Mouse (Mus musculus) right cerebral cortex, postnatal 25 days (tissue): ENCODE data around the gene Ltbr.
"Not testable (repeated sequence)": the region's sequence is repeated elsewhere in the genome, so short reads cannot be mapped to it uniquely, and the experiment has no call there.

Experiments
- DNase-seq: peaks from one replicate; pipeline ENCODE4 v3.0.0; 2022

Gene Ltbr

DNA sequence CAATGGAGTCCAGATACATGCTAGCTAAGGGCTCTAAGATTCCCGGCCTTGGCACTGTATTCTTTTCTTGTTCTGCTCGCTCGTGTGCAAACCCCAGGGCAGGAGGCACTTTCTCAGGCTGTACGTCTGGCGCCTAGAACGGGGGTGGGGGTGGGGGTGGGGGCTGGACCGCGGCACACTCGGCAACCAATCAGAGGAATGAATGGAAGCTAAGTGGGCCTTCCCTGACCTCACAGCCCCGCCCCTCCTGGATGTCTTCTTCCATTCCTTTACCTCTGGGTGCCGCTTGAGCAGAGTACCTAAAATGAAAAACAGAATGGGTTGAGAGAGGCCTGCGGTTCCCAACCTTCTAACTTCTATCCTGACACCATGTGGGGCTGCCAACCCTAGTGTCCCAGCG is 4.8 kb downstream of the Ltbr start:
- no peak for DNase-seq

DNA sequence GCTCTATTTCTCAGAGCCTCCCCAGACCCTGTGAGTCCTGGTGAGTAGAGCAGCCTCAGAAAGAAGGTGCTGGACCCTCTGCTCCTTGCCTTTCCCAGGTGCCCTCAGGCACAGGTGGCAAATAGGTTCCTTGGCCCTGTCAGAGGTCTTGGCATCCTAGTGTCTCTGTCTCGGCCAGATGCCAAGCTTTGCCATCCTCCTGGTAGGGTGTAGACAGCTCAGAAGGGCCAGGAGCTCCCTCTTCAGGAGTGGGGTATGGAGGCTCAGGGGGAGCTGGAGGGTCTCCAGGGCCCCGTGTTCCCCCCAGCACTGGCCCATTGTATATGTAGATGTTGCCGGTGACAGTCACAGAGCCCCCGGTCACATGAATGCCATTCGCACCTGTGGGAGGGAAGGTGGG is 6.6 kb downstream of the Ltbr start:
- DNase-seq: no peak

DNA sequence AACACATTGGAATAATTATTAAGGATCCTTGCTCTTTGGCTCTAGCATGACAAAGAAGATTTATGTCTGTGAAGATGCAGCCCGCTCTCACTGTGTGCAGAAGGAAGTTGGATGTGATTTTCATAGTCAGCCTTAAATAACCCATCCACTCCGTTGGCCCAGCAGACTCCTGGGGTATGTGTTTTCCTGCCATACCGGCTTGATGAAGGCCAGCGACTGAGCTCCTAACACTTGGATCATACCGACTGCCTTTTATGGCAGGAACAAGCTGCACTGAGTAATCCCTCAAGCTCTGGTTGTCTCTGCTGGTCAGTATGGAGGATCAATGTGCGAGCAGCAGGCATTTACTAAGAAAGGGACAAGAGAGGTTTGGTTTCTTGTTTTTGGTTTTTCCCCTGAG is 8.2 kb downstream of the Ltbr start:
- no peak for DNase-seq

DNA sequence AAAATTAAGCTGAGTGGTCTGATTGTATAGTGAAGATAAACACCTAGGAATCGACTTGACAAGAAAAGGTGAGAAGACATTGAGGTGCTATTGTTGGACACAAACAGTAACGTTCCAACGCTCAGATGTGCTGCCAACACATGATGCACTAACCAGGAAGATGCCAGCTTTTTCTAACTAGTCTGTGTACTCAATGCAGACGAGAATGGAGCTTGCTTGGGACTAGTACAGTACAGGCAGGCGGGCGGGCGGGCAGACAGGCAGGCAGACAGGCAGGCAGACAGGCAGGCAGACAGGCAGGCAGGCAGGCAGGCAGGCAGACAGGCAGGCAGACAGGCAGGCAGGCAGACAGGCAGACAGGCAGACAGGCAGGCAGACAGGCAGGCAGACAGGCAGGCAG is 9.3 kb downstream of the Ltbr start:
- DNase-seq: not testable (repeated sequence)

DNA sequence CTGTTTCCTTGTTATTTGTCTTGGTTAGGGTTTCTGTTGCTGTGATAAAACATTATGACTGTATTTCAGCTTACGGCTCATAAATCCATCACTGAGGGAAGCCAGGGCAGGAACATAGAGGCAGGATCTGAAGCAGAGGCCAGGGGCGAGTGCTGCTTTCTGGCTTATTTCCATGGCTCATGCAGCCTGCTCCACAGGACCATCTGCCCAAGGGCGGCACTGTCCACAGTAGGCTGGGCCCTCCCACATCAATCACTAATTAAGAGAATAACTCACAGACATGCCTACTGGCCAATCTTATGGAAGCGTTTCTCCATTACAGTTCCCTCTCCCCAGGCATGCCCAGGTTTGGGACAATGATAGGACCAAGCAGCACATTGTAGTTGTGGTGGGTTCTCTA is 10.4 kb downstream of the Ltbr start:
- DNase-seq: no peak

DNA sequence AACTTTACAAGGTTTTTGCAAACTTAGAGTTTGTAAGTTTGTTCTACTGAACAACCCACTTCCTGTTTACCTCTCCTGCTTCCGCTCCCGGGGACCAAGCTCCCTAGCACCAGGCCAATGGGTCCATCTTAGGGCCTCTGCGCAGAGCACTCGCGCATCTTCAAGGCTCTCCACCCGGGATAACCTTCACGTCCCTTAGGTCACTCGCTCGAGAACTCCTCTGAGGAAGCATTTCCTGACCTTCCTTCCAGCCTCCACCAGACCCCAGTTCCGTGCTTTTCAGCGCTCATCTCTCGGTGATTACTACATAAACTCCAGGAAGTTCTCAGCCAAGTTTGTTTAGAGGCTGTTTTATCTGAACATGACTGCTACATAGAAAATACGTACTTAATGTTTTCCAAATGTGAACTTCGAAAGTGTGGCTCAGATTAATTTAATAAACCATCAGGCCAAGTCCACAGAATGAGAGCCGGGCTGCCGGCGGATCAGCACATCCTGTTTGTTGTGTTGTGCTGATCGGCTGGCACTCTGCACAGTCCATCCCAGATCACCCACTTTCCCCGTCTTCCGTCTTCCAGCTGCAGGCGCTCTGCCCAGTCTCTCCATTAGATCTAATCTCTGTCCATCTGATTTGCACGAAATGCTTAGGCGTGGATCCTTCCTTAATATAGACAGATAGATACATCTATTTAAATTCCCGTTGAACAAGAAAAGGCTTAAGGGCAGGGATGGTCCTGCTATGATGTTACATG is 11.3 kb downstream of the Ltbr start:
- no peak for DNase-seq

DNA sequence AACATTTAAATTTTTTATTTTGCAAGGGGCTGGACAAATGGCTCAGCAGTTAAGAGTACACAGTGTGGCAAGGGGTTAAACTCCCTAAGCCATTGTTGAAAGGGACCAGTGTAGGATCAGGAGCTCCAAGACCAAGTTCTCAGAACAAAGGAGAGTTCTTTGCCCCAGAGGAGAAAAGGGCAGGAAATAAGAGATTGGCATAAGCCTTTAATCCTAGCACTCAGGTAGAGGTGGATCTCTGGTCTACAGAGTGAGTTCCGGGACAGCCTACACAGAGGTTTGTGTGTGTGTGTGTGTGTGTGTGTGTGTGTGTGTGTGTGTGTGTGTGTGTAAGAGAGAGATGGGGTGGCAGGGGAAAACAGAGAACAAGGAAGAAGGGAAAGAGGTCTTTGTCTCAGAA is 12.7 kb downstream of the Ltbr start:
- no peak for DNase-seq

DNA sequence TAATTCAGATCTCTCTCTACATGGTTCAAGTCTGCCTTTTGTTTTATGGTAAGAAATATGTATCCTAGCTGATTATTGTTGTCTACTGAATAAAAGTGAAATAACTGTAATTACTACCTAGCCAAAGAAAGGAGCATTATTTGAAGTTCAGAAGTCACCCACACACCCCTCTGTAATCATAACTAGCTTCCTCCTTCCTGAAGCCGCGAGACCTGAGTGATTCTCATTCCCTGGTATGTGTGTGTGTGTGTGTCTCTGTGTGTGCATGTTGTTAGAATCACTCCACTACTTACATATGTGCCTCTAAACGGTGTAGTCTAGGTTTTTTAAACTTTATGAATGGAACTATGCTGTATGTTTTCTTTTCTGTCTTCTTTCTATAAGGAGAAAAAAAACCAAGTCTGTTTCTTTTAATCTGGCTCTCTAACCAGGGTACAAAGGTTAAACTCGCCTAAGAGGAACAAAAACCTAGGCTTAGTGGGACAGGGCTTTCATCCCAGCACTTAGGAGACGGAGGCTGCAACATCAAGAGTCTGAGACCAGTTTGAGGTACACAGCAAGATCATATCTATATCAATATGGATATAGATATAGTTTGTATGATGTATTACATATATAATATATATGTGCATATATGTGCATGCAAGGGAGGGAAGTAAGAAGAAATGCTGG is 16.4 kb downstream of the Ltbr start:
- DNase-seq: no peak

DNA sequence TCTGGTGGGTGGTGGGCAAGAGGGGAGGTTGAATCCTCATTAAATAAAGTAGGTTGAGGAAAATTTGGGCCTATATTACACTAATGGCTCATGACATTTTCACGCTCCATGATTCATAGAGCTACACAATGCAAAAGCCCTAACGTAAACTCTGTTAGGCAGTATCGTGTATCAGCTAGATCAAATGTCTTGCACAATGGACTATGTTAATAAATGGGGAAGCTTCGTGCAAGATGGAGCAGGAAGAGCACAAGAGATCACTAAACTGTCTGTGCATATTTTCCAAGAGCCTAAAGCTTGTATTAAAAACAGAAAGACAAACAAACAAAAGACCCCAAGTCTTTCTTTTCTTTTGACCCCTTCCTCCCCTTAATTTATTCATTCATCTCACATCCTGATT is 19.6 kb downstream of the Ltbr start:
- no peak for DNase-seq

DNA sequence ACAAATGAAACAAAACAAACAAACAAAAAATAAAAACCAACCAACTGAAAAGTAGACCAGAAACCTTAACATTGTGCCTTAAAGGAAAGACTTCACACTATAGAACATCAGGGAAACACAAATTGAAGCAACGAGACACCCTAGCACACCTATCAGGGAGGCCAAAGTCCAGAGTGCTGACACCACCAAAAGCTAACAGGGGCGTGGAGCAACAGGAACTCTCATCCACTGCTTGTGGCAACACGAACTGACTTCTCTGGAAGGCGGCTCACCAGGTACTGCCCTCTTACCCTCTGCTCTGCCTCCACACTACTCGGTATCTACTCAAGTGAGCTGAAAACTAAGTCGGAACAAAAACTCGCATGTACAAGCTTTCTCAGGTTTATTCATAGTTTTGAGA is 21.4 kb downstream of the Ltbr start:
- no peak for DNase-seq

DNA sequence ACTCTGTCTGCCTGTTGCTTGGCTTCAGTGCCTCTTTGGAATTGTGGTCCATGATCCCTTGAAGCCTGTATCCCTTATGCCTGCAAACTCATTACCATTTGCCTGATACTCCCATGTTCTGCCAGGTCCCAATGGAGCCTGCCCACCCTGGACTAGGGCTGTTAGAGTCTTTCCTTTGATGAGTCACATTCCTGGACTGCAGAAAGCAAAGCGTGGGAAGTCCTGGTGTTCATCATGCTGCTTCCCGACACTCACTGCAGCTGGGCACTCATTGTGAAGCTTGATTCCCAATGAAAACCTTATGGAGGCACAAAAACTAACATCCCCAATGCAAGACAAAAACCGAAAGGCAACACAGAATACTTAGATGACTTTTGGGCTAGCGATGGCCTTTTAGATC is 22.4 kb downstream of the Ltbr start:
- peak; percentile 34 for DNase-seq

DNA sequence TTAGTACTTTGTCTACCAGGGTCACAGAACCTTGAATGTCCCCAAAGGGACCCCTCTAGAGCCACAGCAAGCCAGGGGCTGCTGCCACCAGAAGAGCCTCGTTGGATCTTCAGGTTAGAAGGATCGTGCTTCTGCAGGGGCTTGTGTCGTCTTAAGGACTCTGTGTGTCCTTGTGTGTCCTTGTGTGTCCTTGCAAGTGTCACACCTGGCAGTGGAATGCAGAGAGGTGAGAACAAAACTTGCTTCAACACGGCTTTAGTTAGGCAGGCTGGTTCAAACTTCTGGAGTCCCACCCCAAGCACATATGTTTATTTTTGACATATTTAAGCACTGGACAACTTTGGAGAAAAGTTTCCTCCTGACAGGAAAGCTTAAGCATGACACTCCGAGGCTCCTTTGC is 25.0 kb downstream of the Ltbr start:
- DNase-seq: no peak

DNA sequence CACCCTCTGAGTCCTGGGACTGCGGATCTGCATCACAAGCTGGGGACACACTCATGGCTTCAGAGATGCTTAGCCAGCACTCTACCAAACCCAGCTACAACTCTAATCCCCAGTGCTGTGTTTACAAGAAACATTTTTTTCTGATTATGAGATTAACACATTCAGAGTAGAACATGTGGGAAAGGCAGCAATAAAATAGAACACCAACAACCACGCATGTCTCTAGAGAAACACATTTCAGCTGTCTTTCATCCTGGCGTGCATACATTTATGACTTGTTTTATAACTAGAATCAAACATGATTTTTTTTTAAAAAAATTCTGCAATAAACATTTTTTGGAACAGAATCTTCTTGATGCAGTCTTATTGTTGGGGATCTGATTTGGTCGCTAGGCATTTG is 26.7 kb downstream of the Ltbr start:
- DNase-seq: no peak

DNA sequence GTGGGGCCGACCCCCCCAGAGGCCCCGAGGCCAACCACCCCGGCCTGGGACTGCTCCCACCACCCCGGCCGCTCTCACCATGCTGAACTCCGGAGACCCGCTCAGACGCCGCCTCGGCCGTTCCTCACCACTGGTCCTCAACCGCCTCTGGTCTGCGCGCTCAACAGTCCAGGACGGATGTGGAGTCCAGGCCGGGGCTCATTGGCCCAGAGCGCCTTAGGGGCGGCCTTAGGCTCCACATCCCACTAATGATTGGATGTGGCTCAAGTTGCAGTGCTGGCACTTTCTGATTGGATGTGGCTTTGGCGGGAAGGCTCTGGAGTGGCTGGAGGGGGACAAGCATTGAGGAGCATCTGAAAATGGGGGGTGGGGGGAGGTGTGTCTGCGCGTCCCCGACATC is 27.8 kb downstream of the Ltbr start, which contains the start of gene Tuba3a:
Gene Tuba3a, minus strand, starts transcription at position 153 of the 400 bp plus-strand sequence.
- no peak for DNase-seq

DNA sequence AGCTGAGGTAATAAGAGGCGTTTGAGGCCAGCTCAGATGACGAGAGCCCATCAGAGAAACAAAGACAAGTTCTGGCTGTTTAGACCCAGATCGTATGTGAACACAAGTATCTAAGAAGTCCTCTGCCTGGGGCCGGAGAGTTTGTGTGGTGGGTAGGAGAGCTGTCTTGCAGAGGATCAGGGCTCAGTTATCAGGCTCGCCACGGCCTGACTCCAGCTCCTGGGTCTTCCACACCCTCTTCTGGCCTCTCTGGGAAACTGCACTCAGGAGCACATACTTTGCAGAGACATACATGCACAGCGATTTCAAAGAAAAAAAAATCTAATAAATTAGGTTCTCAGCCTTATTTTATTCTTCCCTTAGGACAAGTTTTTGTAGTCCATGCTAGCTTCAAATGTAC is 28.9 kb downstream of the Ltbr start:
- DNase-seq: no peak

DNA sequence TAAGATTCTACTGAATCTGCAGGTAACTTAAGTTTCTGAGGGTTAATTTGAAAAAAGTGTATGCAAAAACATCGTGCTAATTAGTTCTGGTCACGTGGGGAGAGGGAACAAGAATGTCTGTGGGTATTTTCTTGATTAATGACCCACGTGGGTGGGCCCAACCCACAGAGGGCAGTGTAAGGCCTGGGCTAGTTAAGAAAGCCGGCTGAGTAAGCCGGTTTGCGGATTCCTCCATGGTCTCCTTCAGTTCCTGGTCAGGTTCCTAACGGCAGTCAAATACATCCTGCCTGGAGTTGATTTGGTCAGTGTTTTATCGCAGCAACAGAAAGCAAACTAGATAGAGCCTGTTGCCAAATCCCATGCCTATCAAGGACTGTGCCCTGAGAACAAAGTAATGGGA is 29.4 kb downstream of the Ltbr start:
- no peak for DNase-seq

DNA sequence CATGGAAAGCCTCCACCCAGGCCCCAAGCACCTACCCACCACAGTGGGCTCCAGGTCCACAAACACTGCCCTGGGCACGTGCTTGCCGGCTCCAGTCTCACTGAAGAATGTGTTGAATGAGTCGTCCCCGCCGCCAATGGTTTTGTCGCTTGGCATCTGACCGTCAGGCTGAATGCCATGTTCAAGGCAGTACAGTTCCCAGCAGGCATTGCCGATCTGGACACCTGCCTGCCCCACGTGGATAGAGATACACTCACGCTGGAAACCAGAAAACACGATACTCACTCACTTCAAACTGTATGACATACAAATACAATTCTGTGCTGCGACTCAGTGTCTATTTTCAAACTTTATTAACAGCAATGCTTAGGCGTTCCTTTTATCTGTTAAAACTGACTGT is 31.0 kb downstream of the Ltbr start:
- not testable (repeated sequence) for DNase-seq

DNA sequence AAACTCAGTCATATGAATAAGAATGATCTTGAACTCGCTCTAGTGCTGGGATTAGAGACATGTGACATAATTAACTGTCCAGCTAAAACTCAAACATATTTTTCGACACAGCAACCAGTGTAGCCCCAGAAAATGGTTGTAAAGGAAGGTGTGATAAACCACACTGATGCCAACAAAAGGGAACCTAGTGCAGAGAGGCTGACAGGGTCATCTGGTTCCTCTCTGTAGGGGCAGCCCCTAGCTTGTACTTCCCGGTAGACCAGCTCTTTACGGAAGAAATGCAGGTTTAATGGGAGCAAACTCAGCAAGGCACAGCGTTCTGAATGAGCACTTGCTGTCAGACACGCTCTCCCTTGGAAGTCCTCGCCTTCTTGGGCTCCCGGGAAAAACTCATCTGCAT is 34.0 kb downstream of the Ltbr start:
- DNase-seq: no peak

DNA sequence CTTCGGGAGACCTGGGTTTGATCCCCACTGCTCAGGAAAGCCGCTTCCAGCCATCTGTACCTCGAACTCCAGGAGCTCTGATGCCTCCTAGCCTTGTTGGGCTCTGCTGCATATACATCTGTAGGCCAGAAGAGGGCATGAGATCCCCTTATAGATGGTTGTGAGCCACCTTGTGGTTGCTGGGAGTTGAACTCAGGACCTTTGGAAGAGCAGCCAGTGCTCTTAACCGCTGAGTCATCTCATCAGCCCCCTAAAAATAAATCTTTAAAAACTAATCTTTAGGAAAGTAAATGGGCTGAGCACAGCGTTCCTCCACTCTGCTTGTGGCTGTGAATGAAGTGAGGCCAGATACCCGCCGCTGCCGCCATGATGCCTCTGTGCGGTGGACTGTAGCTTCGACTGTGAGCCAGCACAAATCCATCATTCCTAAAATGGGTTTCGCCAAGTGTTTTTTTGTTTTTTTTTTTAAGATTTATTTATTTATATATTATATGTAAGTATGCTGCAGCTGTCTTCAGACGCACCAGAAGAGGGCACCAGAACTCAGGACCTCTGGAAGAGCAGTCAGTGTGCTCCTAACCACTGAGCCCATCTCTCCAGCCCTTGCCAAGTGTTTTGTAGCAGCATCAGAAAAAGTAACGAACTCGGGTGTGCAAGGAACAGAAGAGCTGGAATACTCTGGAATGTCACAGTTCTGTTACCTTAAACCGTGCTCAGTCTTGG is 38.7 kb downstream of the Ltbr start:
- no peak for DNase-seq

DNA sequence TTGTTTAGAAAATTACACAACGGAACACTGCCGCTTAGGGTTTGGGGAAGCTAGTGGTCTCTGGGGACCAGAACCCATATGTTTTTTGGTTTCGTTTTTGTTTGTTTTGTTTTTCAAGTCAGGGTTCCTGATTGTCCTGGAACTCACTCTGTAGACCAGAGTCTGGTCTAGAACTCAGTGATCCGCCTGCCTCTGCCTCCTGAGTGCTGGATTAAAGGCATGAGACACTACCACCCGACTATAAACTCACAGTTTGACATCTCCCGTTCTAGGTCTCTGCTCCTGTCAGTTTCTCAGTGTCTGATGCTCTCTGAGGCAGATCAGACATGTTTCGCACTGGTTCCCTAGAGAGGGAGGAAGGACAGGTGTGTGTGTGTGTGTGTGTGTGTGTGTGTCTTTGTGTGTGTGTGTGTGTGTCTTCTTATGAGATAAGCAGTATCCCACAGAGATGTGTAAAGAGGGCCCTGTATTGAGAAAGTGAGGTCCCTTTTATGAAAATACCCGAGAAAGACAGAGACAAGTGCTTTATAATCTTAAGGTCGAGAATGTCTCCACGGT is 41.4 kb downstream of the Ltbr start:
- DNase-seq: no peak

DNA sequence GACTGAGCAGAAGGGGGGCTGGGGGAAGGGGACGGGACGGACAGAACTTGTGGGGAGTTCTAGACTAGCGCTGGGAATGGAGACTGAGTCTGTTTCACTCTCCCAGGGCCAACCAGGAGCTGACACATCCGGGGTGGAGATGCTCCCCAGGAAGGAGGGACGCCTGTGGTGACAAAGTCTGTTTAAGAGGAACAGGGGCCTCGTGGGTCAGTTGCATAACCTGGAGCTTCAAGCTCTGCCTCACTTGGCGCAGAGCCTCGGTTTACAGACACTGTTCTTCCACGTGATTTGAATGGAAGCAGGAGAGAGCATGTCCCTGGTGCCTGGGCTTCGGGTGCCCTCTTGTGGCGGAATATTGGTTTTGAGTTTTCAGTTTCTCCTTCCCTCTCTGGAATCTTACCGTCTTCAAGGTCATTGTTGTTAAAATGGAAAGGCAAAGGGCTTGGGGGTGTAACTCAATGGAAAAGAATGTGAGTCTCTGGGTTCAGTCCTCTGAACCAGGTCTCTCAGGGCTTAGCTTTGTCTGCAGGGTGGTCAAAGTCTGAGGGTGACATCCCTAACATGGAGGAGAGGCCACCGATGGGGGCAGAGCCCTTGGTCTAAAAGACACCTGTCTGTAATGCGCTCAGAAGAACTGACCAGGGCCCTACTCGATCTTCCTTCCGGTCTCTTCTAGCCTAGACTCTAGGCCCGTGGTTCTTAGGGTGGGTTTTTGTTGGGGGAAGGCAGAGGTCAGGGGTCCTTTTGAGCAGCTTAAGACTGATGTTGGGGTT is 42.0 kb downstream of the Ltbr start:
- peak; percentile 83 for DNase-seq

DNA sequence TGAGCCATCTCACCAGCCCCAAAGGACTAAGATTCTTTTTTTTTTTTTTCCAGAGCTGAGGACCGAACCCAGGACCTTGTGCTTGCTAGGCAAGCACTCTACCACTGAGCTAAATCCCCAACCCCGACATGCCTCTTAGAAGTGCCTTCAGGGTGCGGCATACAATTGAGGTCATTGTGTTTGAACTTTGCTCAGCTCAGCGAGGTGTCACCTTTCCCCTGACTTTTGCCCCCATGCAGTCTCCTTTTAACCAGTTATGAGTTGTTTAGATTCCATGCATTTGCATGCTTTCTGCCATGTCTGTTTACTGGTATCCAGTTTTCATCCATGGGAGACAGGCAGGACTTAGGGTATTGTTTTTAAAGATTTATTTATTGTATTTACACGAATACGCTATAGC is 44.9 kb downstream of the Ltbr start:
- no peak for DNase-seq

DNA sequence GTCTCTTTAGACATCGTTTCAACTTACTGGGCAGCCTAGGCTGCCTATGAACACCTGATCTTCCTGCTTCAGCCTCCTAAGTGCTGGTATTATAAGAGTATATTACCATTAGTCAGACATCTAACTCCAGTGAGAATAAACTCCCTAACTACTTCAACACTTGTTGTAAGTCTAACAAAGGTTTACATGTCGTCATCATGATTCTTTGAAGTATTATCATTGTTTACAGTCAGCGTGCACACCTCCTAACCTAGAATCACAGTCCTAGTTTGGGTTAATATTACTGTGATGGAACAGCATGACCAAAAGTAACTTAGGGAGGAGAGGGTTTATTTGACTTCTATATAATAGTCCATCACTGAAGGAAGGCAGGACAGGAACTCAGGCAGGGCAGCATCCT is 46.2 kb downstream of the Ltbr start:
- no peak for DNase-seq
